Mouse (Mus musculus): ENCODE measurements around the gene Agpat3. TPM values are rescaled to one million over a fixed set of nuclear protein-coding genes. Genes with fewer than 3 reads are reported as not detected.

Agpat3 gene
- polyA plus RNA-seq, 1 experiment from 2014 or later = 33.9 TPM

DNA sequence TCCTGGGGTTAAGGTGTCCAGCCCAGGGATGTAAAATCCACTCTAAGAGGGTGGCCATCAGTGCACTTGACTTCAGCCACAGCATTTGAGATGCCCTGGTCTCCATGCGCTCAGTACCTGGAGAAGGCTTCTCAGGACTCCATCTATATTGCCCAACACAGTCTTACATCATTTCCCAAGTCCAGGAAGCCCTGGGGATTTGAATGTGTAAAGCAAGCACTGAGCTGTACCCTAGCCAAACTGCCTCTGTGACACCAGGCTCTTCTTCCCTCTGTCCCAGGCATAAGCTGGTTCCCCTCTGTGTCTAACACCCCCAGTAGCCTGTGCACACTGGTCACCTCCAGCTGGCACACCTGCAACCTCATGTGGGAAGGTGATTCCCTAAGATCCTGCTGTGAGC, 10.2 kb downstream of the Agpat3 start:
- Histone ChIP-seq H3K27me3 (ENCODE audit: control insufficient read depth, insufficient read depth, low read depth, low read length) (no peaks in the 10 kb centered on the region), H3K4me3 (ENCODE audit: low read length) (no peak overlapping the region), H3K4me1 (replicated peaks; ENCODE audit: control insufficient read depth, insufficient read depth, low read length) (no peaks in the 10 kb centered on the region), H3K9ac (ENCODE audit: low read length) (no peak overlapping the region), H3K27ac (ENCODE audit: low read length) (no peak overlapping the region), H3K4me2 (ENCODE audit: low read depth, low read length) (no peak overlapping the region), H3K36me3 (ENCODE audit: control insufficient read depth, insufficient read depth, low read length) (no peaks in the 10 kb centered on the region), H3K9me3 (ENCODE audit: control insufficient read depth, low read length) (no peaks in the 10 kb centered on the region)
- no peak for ATAC-seq (ENCODE audit: low read depth)
- WGBS = 96% methylated on average over 1 of the region's 1 CpGs

DNA sequence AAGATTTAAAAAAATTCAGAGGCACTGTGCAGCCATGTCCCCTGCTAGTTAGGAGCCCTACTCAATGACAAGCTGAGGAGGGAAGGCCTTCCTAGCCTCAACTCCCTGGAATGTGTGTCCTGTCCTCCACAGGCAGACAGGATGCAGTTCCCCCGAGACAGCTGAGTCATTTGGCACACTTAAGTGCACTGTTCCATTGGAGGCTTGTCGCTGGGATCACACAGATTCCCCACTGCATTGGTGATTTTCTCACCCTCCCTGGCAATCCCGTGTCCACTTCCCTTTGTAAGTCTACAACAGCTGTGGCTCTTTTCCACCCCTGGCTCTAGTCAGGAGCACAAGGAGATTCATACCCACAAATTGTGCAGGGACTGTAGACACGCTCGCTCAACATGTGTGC, 14.1 kb downstream of the Agpat3 start:
- 49% methylated on average over 5 of the region's 5 CpGs for WGBS

DNA sequence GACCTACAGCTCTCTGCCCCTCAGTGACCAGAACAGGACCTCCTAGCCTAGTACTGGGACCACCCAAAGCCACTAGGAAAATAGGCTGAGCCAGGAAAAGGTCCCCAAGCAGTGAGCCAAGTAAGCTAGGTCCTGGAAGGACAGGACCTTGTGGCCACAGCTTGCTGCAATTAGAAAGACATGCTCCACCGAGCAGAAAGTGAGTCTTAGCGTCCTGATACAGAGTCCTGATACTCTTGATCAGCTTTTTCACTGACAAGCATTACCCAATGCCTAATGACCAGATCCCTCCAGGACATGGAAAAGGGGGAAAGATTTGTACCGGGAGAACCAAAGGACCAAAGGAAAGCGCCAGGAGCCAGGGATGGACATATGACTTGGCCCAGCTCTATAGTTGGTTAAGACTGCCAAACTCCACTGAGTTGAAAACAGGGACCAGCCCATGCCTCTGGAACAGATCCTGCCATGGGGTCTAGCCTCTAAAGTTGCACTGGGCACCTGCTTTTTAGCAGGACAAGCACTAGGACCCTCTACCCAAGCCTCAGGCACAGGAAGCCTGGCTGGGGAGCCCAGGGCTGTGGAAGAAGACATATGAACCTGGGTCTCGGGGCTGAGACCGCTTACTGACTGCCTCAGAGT, 17.2 kb downstream of the Agpat3 start:
- no peaks in the 10 kb centered on the region for H3K27me3 ChIP-seq (ENCODE audit: control insufficient read depth, insufficient read depth, low read depth, low read length)
- no peak overlapping the region for H3K9ac ChIP-seq (ENCODE audit: low read length)
- 79% methylated on average over 6 of the region's 6 CpGs for WGBS
- no peak overlapping the region for H3K4me2 ChIP-seq (ENCODE audit: low read depth, low read length)
- no peaks in the 10 kb centered on the region for H3K4me1 ChIP-seq (replicated peaks; ENCODE audit: control insufficient read depth, insufficient read depth, low read length)
- no peaks in the 10 kb centered on the region for H3K36me3 ChIP-seq (ENCODE audit: control insufficient read depth, insufficient read depth, low read length)
- no peak overlapping the region for H3K4me3 ChIP-seq (ENCODE audit: low read length)
- ATAC-seq (ENCODE audit: low read depth) = no peak
- H3K9me3 ChIP-seq (ENCODE audit: control insufficient read depth, low read length) = no peaks in the 10 kb centered on the region
- no peak overlapping the region for H3K27ac ChIP-seq (ENCODE audit: low read length)

More for the DNA sequence above, 14.1 kb downstream of the Agpat3 start:
- Histone ChIP-seq H3K9ac (ENCODE audit: low read length) (no peak overlapping the region), H3K27ac (ENCODE audit: low read length) (no peak overlapping the region), H3K4me1 (replicated peaks; ENCODE audit: control insufficient read depth, insufficient read depth, low read length) (no peaks in the 10 kb centered on the region), H3K9me3 (ENCODE audit: control insufficient read depth, low read length) (no peaks in the 10 kb centered on the region), H3K4me2 (ENCODE audit: low read depth, low read length) (no peak overlapping the region), H3K4me3 (ENCODE audit: low read length) (no peak overlapping the region), H3K27me3 (ENCODE audit: control insufficient read depth, insufficient read depth, low read depth, low read length) (no peaks in the 10 kb centered on the region), H3K36me3 (ENCODE audit: control insufficient read depth, insufficient read depth, low read length) (no peaks in the 10 kb centered on the region)
- ATAC-seq (ENCODE audit: low read depth) = peak; percentile 43; the same call in 1 of the 2 replicates

DNA sequence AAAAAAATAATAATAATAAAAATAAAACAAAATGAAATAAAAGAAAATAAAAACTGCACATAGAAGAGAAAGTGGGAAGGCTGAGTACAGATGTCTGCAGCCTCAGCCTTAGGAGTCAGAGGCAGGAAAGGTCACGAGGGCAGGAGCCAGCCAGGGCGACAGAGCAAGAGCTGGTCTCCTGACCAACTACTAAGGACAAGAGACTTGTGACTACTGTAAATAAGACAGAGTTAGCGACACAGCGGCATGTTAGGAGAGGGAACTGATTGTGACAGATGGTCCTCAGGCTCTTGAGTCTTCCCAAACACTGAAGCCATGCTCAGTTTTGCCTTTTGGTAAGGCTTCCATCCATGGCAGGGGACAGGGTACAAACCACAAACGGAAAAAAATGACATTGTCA, 20.7 kb downstream of the Agpat3 start:
- no peak overlapping the region for H3K4me3 ChIP-seq (ENCODE audit: low read length)
- no peak overlapping the region for H3K9ac ChIP-seq (ENCODE audit: low read length)
- 82% methylated on average over 5 of the region's 5 CpGs for WGBS
- no peaks in the 10 kb centered on the region for H3K9me3 ChIP-seq (ENCODE audit: control insufficient read depth, low read length)
- H3K27ac ChIP-seq (ENCODE audit: low read length) = no peak overlapping the region
- H3K4me2 ChIP-seq (ENCODE audit: low read depth, low read length) = no peak overlapping the region
- no peaks in the 10 kb centered on the region for H3K4me1 ChIP-seq (replicated peaks; ENCODE audit: control insufficient read depth, insufficient read depth, low read length)
- no peaks in the 10 kb centered on the region for H3K27me3 ChIP-seq (ENCODE audit: control insufficient read depth, insufficient read depth, low read depth, low read length)
- no peak for ATAC-seq (ENCODE audit: low read depth)
- H3K36me3 ChIP-seq (ENCODE audit: control insufficient read depth, insufficient read depth, low read length) = no peaks in the 10 kb centered on the region

DNA sequence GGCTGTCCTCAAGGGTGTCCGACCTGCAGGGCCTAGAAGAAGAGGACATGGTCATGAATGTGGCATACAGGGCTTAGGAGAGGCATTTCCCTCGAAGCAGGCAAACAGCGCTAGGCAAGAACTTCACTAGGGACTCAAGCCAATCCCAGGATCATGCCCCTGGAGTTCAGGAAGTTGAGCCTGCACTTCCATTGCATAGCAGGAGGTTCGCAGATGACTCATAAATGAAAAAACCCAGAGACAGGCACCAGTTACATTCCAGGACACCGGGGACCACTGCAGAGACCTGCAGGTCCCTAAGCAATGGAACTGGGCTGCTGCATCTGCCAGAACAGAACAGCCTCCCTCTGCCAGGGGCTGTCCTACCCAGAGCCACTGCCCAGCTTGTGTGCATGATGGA, 23.0 kb downstream of the Agpat3 start:
- no peak overlapping the region for H3K4me3 ChIP-seq (ENCODE audit: low read length)
- H3K4me1 ChIP-seq (replicated peaks; ENCODE audit: control insufficient read depth, insufficient read depth, low read length) = no peaks in the 10 kb centered on the region
- H3K36me3 ChIP-seq (ENCODE audit: control insufficient read depth, insufficient read depth, low read length) = no peaks in the 10 kb centered on the region
- H3K27me3 ChIP-seq (ENCODE audit: control insufficient read depth, insufficient read depth, low read depth, low read length) = no peaks in the 10 kb centered on the region
- H3K9me3 ChIP-seq (ENCODE audit: control insufficient read depth, low read length) = no peaks in the 10 kb centered on the region
- no peak overlapping the region for H3K9ac ChIP-seq (ENCODE audit: low read length)
- 82% methylated on average over 5 of the region's 5 CpGs for WGBS
- ATAC-seq (ENCODE audit: low read depth) = no peak
- H3K4me2 ChIP-seq (ENCODE audit: low read depth, low read length) = no peak overlapping the region
- H3K27ac ChIP-seq (ENCODE audit: low read length) = no peak overlapping the region

DNA sequence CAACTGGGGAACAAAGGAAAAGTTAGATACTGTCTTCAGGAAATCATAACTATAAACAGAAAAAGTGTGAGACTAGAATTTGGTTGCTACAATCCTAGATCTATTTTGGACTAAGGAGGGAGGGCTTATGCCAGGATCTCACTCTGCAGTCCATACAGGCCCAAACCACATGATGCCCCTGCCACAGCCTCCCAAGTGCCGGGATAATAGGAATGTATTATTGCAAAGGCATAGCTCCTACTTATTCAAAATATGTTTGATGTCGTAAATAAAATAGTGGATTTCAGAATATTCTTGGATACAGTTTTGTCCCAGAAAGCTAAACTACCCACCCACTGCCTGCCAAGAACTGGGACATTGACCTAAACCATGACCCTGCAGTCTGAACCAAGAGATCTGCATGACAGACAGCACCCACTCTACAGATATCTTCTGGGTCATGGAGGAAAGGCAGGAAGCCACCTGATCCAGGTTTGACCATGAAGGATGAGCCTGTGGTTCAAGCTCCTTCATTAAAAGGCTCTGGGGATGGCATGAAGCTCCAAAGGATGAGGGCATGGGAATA, 24.2 kb downstream of the Agpat3 start:
- H3K4me3 ChIP-seq (ENCODE audit: low read length) = no peak overlapping the region
- ATAC-seq (ENCODE audit: low read depth) = no peak
- H3K27me3 ChIP-seq (ENCODE audit: control insufficient read depth, insufficient read depth, low read depth, low read length) = no peaks in the 10 kb centered on the region
- no peaks in the 10 kb centered on the region for H3K36me3 ChIP-seq (ENCODE audit: control insufficient read depth, insufficient read depth, low read length)
- 89% methylated on average over 2 of the region's 2 CpGs for WGBS
- no peaks in the 10 kb centered on the region for H3K9me3 ChIP-seq (ENCODE audit: control insufficient read depth, low read length)
- H3K4me2 ChIP-seq (ENCODE audit: low read depth, low read length) = no peak overlapping the region
- H3K9ac ChIP-seq (ENCODE audit: low read length) = no peak overlapping the region
- H3K27ac ChIP-seq (ENCODE audit: low read length) = no peak overlapping the region
- H3K4me1 ChIP-seq (replicated peaks; ENCODE audit: control insufficient read depth, insufficient read depth, low read length) = no peaks in the 10 kb centered on the region

DNA sequence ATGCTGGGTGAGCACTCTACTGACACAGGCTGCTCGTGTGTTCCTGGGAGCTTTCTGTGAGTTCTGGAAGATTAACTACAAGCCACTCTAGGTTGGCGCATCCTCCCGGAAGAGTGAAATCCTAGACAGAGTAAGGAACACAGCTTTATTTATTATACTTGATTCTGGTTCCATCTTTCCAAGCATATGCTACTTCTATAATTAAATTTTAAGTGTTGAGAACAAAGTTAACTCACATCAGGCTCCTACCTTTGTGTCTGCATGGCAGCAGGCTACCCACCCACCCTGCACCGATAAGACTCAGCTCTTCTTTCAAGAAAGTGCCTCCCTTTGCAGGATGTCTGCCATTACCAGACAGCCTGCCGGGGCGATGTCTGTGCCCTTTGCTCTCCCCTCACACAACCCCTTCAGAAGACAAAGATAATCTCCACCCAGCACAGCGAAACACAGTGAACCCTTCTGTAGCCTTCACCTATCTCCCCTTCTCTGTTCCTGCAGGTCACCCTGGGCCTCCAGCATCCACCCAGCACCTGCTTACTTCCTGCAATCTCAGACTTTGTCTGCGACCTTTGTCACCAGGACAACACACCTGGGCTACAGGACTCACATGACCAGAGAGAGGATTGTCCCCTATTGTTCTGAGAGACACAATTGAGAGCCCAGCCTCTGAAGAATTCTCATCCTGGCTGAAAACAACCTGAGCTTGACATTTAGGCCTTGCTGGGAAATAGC, 26.2 kb downstream of the Agpat3 start:
- H3K4me2 ChIP-seq (ENCODE audit: low read depth, low read length) = no peak overlapping the region
- no peaks in the 10 kb centered on the region for H3K27me3 ChIP-seq (ENCODE audit: control insufficient read depth, insufficient read depth, low read depth, low read length)
- 70% methylated on average over 8 of the region's 8 CpGs for WGBS
- H3K4me3 ChIP-seq (ENCODE audit: low read length) = no peak overlapping the region
- H3K27ac ChIP-seq (ENCODE audit: low read length) = no peak overlapping the region
- no peaks in the 10 kb centered on the region for H3K9me3 ChIP-seq (ENCODE audit: control insufficient read depth, low read length)
- ATAC-seq (ENCODE audit: low read depth) = no peak
- no peaks in the 10 kb centered on the region for H3K4me1 ChIP-seq (replicated peaks; ENCODE audit: control insufficient read depth, insufficient read depth, low read length)
- no peak overlapping the region for H3K9ac ChIP-seq (ENCODE audit: low read length)
- H3K36me3 ChIP-seq (ENCODE audit: control insufficient read depth, insufficient read depth, low read length) = no peaks in the 10 kb centered on the region

DNA sequence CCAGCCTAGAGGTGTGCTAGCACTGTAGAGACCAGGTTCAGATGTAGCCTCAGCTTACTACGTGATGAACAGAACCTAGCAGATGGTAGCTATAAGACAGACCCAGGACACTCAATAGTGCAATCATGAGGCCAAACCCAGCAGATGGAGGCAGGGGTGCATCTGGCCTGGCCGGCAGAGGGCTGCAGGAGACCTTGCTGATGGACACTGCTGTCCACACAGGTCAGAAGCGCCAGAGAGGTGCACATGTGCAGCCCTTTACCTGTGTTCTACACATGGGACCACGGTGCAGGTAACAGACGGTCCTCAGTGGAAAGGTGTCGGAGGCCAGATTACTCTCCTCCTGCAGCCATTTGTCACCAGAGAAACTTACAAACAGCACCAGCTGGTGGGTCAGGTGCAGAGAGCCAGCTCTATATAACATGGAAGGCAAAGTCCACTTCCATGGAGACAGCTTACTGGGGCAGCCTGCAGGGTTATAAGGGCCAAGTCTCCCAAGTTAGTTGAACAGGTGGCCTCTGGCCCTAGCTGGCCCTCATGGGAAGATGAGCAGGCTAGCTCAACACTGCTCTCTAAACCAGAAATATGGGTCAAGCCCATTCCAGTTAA, 27.6 kb downstream of the Agpat3 start:
- H3K4me2 ChIP-seq (ENCODE audit: low read depth, low read length) = no peak overlapping the region
- H3K9ac ChIP-seq (ENCODE audit: low read length) = no peak overlapping the region
- ATAC-seq (ENCODE audit: low read depth) = no peak
- WGBS = 89% methylated on average over 6 of the region's 6 CpGs
- H3K27ac ChIP-seq (ENCODE audit: low read length) = no peak overlapping the region
- no peaks in the 10 kb centered on the region for H3K4me1 ChIP-seq (replicated peaks; ENCODE audit: control insufficient read depth, insufficient read depth, low read length)
- H3K4me3 ChIP-seq (ENCODE audit: low read length) = no peak overlapping the region
- no peaks in the 10 kb centered on the region for H3K27me3 ChIP-seq (ENCODE audit: control insufficient read depth, insufficient read depth, low read depth, low read length)
- H3K36me3 ChIP-seq (ENCODE audit: control insufficient read depth, insufficient read depth, low read length) = no peaks in the 10 kb centered on the region
- no peaks in the 10 kb centered on the region for H3K9me3 ChIP-seq (ENCODE audit: control insufficient read depth, low read length)

DNA sequence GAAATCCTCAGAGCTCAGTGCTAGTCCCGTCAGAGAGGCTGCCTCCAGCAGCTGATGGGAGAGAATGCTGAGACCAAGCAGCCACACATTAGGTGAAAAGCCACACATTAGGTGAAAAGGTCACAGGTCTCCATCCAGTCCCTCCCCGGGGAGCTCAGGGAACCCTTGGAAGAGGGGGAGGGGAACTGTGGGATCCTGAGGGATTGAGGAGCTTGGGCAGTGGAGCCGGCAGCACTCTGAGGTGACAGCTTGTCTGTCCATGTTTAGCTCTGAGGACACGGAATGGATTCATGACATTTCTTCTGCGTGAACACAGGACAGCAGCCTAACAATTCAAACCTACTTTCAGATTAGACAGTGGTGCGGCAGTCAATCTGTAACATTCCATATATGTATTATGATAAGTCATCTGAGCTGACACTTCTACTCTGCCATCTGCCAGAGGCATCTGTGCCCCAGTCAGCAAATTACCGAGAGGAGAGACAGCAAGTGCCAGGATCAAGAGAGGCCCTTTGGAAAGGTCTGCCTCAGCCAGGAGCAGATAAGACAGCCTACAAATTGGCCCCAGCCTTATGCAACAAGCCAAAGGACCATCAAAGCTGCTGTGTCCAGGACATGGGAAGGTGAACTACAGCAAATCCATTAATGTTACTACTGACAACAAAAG, 28.9 kb downstream of the Agpat3 start:
- 44% methylated on average over 7 of the region's 7 CpGs for WGBS
- H3K4me2 ChIP-seq (ENCODE audit: low read depth, low read length) = no peak overlapping the region
- ATAC-seq (ENCODE audit: low read depth) = no peak

More for the DNA sequence above, 28.9 kb downstream of the Agpat3 start:
- no peaks in the 10 kb centered on the region for H3K9me3 ChIP-seq (ENCODE audit: control insufficient read depth, low read length)
- no peaks in the 10 kb centered on the region for H3K4me1 ChIP-seq (replicated peaks; ENCODE audit: control insufficient read depth, insufficient read depth, low read length)
- H3K36me3 ChIP-seq (ENCODE audit: control insufficient read depth, insufficient read depth, low read length) = no peaks in the 10 kb centered on the region
- no peak overlapping the region for H3K4me3 ChIP-seq (ENCODE audit: low read length)
- no peaks in the 10 kb centered on the region for H3K27me3 ChIP-seq (ENCODE audit: control insufficient read depth, insufficient read depth, low read depth, low read length)
- H3K27ac ChIP-seq (ENCODE audit: low read length) = no peak overlapping the region
- H3K9ac ChIP-seq (ENCODE audit: low read length) = no peak overlapping the region

Data from lung, embryonic 16.5 days (tissue).